ENCODE assay signal across 8 mouse cellular contexts in the genomic region with DNA sequence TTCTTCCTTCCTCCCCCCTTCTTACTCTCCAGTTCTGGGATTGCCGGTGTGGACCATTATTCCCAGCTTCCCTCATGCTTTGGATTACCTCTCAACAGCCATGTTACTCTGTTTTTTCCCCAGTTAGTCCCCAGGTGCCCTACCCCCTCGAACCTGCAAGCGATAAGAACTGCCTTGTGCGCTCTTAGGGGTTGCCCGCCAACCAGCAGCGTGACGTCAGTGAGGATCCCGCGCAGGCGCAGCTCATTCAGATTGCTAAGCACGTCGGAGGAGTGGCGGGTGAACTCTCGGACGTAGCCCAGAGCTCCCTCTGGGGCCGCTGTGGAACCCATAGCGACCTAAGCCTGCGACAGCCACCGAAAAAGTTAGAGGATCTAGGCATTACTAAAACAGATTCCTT. TPM values are rescaled to one million over a fixed set of nuclear protein-coding genes. Genes with fewer than 3 reads are reported as not detected.
DNase-seq lines count a peak whose midpoint lies in the region; ATAC-seq and TF ChIP-seq lines count a peak whose summit lies in the region.

No protein-coding gene starts in this region.

- no peak for TF ChIP-seq POLR2A in small intestine, adult 2 months (IDR thresholded peaks at IDR 0.05; ENCODE audit: low read depth, low read length)

- peak overlapping the region; percentile 24 for H3K4me3 ChIP-seq in hindbrain, embryonic 14.5 days (replicated peaks; ENCODE audit: low read length)
- H3K4me3 ChIP-seq in small intestine, adult 2 months (ENCODE audit: low read depth, low read length) = peak overlapping the region; percentile 53

- H3K27me3 ChIP-seq in hindbrain, embryonic 14.5 days (ENCODE audit: control insufficient read depth, insufficient read depth, low read length) = peaks cover 73% of the 10 kb centered on the region
- H3K27me3 ChIP-seq in small intestine, adult 2 months (ENCODE audit: control insufficient read depth, insufficient read depth, low read length) = peaks cover 12% of the 10 kb centered on the region

- peak; percentile 83 for DNase-seq in cerebellum, adult 11 months
- DNase-seq in cerebellum, postnatal 10 days = peak; percentile 90 to 91
- DNase-seq in gastrocnemius, adult 18-20 months (ENCODE audit: low spot score) = peak; percentile 76
- DNase-seq in hindbrain, embryonic 14.5 days (ENCODE audit: low spot score) = peak; percentile 81
- peak; percentile 86 for DNase-seq in left cerebral cortex, postnatal 4 days
- DNase-seq in mesoderm, embryonic 11.5 days (ENCODE audit: low read depth, low spot score) = peak; percentile 87

- TF ChIP-seq CTCF in small intestine, adult 2 months (IDR thresholded peaks at IDR 0.05; ENCODE audit: extremely low read depth, insufficient read length, insufficient replicate concordance, low read depth, low read length) = no peak

- H3K36me3 ChIP-seq in hindbrain, embryonic 14.5 days (replicated peaks; ENCODE audit: control insufficient read depth, insufficient read depth) = no peaks in the 10 kb centered on the region
- no peaks in the 10 kb centered on the region for H3K36me3 ChIP-seq in small intestine, adult 2 months (ENCODE audit: control insufficient read depth, insufficient read depth, low read length)

- peak overlapping the region; percentile 12; the same call in 1 of the 2 replicates for H3K9ac ChIP-seq in hindbrain, embryonic 14.5 days

- 1% methylated on average over 19 of the region's 19 CpGs for WGBS in hindbrain, embryonic 14.5 days
- WGBS in small intestine, adult 2 months = 1% methylated on average over 19 of the region's 19 CpGs

- peaks cover 28% of the 10 kb centered on the region; the same call in 1 of the 2 replicates for H3K4me1 ChIP-seq in hindbrain, embryonic 14.5 days (replicated peaks; ENCODE audit: control insufficient read depth, insufficient read depth, low read length)
- peaks cover 12% of the 10 kb centered on the region for H3K4me1 ChIP-seq in small intestine, adult 2 months (ENCODE audit: control insufficient read depth, insufficient read depth, insufficient read length, low read length)

- no peaks in the 10 kb centered on the region for H3K9me3 ChIP-seq in hindbrain, embryonic 14.5 days (ENCODE audit: control insufficient read depth, low read length)

- intact Hi-C loops in left cerebral cortex, postnatal 4 days (cut with DNase I) = no loop called here

- ATAC-seq in cerebellum, adult (ENCODE audit: insufficient number of reproducible peaks, low FRiP score, low TSS enrichment) = no peak
- peak; percentile 38; the same call in 1 of the 2 replicates for ATAC-seq in hindbrain, embryonic 14.5 days (ENCODE audit: low FRiP score)

- peak overlapping the region; percentile 49 for H3K4me2 ChIP-seq in hindbrain, embryonic 14.5 days (replicated peaks)

- no peak overlapping the region for H3K27ac ChIP-seq in hindbrain, embryonic 14.5 days
- peak overlapping the region; percentile 29; the same call in 1 of the 2 replicates for H3K27ac ChIP-seq in small intestine, adult 2 months (ENCODE audit: insufficient read depth, low read depth, low read length)

RNA-seq across cellular contexts. Expression of a gene that starts 0.8 kb away (rescaled TPM):
- 1 to 10 TPM in 1 of 2 experiments, under 1 TPM in 1; 0.82 to 5.1 TPM for total RNA-seq in gastrocnemius, adult 18-20 months (2021)
- 5.0 and 5.2 TPM in 2 replicates for polyA plus RNA-seq in hindbrain, embryonic 14.5 days (2014; fragmentation: Nextera tagmentation; extraction: Ambion mirVana)
- 1 to 10 TPM; 9.1 to 9.3 TPM for total RNA-seq in left cerebral cortex, postnatal 4 days (2021)
- 0.98 and 2.2 TPM in 2 replicates for polyA plus RNA-seq in small intestine, adult 2 months (2012; rRNA removed)

RNA-seq across cellular contexts. Expression of a gene that starts 8.0 kb away (rescaled TPM):
- total RNA-seq in gastrocnemius, adult 18-20 months (2021) = under 1 TPM; 0.14 to 0.50 TPM
- 12.9 and 13.4 TPM in 2 replicates for polyA plus RNA-seq in hindbrain, embryonic 14.5 days (2014; fragmentation: Nextera tagmentation; extraction: Ambion mirVana)
- 10 to 100 TPM; 14.8 to 15.2 TPM for total RNA-seq in left cerebral cortex, postnatal 4 days (2021)
- polyA plus RNA-seq in small intestine, adult 2 months (2012; rRNA removed) = 3.2 and 4.7 TPM in 2 replicates

RNA-seq across cellular contexts. Expression of a gene that starts 8.9 kb away (rescaled TPM):
- total RNA-seq in gastrocnemius, adult 18-20 months (2021) = 10 to 100 TPM; 30.3 to 30.7 TPM
- 155 and 161 TPM in 2 replicates for polyA plus RNA-seq in hindbrain, embryonic 14.5 days (2014; fragmentation: Nextera tagmentation; extraction: Ambion mirVana)
- total RNA-seq in left cerebral cortex, postnatal 4 days (2021) = 10 to 100 TPM; 64.2 to 73.1 TPM
- polyA plus RNA-seq in small intestine, adult 2 months (2012; rRNA removed) = 25.2 and 45.3 TPM in 2 replicates

RNA-seq across cellular contexts. Expression of a gene that starts 10.8 kb away (rescaled TPM):
- 1 to 10 TPM; 3.2 to 3.3 TPM for total RNA-seq in gastrocnemius, adult 18-20 months (2021)
- polyA plus RNA-seq in hindbrain, embryonic 14.5 days (2014; fragmentation: Nextera tagmentation; extraction: Ambion mirVana) = 12.6 and 15.9 TPM in 2 replicates
- total RNA-seq in left cerebral cortex, postnatal 4 days (2021) = 1 to 10 TPM; 8.5 to 8.6 TPM
- 2.6 and 4.4 TPM in 2 replicates for polyA plus RNA-seq in small intestine, adult 2 months (2012; rRNA removed)

RNA-seq across cellular contexts. Expression of a gene that starts 10.8 kb away (rescaled TPM):
- 100 to 1,000 TPM; 120 to 133 TPM for total RNA-seq in gastrocnemius, adult 18-20 months (2021)
- 342 and 388 TPM in 2 replicates for polyA plus RNA-seq in hindbrain, embryonic 14.5 days (2014; fragmentation: Nextera tagmentation; extraction: Ambion mirVana)
- 100 to 1,000 TPM; 180 to 182 TPM for total RNA-seq in left cerebral cortex, postnatal 4 days (2021)
- 86.6 and 182 TPM in 2 replicates for polyA plus RNA-seq in small intestine, adult 2 months (2012; rRNA removed)

Comparison
In these comparisons a context has a peak if more than half of its experiments do, and no peak if none do; other contexts are left out.
1. RNA of a gene that starts 8.0 kb away (total RNA-seq): 14.8 to 15.2 TPM in left cerebral cortex, postnatal 4 days; 0.14 to 0.50 TPM in gastrocnemius, adult 18-20 months; every median in the first group is over 10 times any median in the second.
2. Peak in every context shown above with its lines, with median percentiles within 50 percentile points of each other: DNase-seq.